Mouse (Mus musculus) megakaryocyte, embryonic 14.5 days (primary cell): ENCODE results near the gene Ppp1r27.

ENCODE experiments used
- FLI1 ChIP-seq: IDR thresholded peaks from 2 replicates; pipeline ENCODE4 v1.6.1; 2012; ENCODE audit warnings: low read length, inconsistent platforms, mixed read lengths
- GATA1 ChIP-seq: IDR thresholded peaks from 3 replicates; pipeline ENCODE4 v1.6.1; 2012; ENCODE audit warnings: mixed read lengths, low read length, inconsistent platforms, borderline replicate concordance

- TF ChIP-seq GATA1: no peak
- no peak for TF ChIP-seq FLI1
These were observed 33.0 kb upstream of the Ppp1r27 start for GRCm38 (mm10) chr11:120583937-120584336.
